Mouse (Mus musculus): Measurements from ENCODE around the gene Zfp981.

DNA sequence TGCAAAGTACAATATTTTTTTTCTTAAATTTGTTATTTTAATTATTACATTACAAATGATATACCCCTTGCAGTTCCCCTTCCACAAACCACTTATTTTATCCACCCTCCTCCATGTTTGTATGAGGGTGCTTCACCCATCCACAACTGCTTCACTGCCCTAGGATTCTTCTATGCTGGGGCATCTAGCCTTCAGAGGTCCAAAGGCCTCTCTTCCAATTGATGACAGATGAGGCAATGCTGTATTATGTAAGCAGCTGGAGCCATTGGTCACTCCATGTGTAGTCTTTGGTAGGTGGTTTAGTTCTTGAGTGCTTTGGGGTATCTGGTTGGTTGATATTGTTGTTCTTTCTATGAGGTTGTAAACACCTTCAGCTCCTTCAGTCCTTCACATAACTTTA lies 34.1 kb downstream of the Zfp981 start:
- no peak for TF ChIP-seq POLR2A (IDR thresholded peaks at IDR 0.05; ENCODE audit: control insufficient read depth, low read depth, low read length)
- TF ChIP-seq CTCF (IDR thresholded peaks at IDR 0.05; ENCODE audit: control insufficient read depth, insufficient read depth, insufficient replicate concordance, low read depth, low read length) = no peak
